ENCODE assay signal across 14 mouse cellular contexts in the genomic region with DNA sequence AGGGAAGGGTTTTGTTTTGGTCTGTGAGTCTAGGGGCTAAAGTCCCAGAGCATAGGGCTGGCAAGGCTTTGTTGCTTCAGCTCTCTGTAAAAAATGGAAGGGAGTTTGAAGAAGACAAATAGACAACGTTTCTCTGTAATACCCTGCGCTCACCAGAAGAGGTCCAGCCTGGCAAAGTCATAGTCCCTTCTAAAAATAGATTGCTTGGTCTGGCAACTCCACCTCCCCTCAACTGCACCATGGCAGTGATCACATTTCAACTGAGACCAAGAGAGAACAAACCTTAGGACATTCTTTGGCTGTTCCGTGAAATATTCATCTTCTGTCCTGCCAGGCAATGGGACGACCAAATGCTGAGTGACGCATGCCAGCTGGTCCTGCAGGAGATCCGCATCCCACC. TPM values are rescaled to one million over a fixed set of nuclear protein-coding genes. Genes with fewer than 3 reads are reported as not detected.
DNase-seq lines count a peak whose midpoint lies in the region; ATAC-seq and TF ChIP-seq lines count a peak whose summit lies in the region.
"Had no signal": no experiment of that assay in that cellular context is flagged by ENCODE, and none has a peak within 500 bp of the region (broad histone marks: within the 10 kb centered on the region; RNA-seq: fewer than 3 reads in every experiment).

No protein-coding gene starts in this region.

- H3K27ac ChIP-seq in kidney, embryonic 15.5 days: no peak overlapping the region

- in situ Hi-C loops in Patski (cut with MboI; ENCODE audit: low pct_unique_long_range_greater_than_20kb): no loop called here

- peak; percentile 33 to 36 for DNase-seq in cerebellum, postnatal 10 days
- no peak for DNase-seq in cerebellum, adult 9-11 months
- DNase-seq in kidney, postnatal 36 days: no peak
- DNase-seq in Patski (ENCODE audit: low read depth, low spot score): no peak
- DNase-seq in lung, postnatal 25 days (ENCODE audit: low spot score): peak; percentile 5
- no peak for DNase-seq in right cerebral cortex, postnatal 4 days
- no peak for DNase-seq in B cell, adult 2 months
- DNase-seq: adrenal gland, adult 2 months; cerebellum, adult 11-12 months; retina, postnatal 1 day had no signal

- no peak overlapping the region for H3K4me2 ChIP-seq in kidney, embryonic 15.5 days

- ATAC-seq in kidney, embryonic 15.5 days (replicated peaks; ENCODE audit: low FRiP score): 0 out of 2 replicates have a peak, but pooled peaks have one; percentile 52
- no peak for ATAC-seq in Patski
- ATAC-seq: intestine, embryonic 16.5 days had no signal

- POLR2A ChIA-PET in Patski (lab: Charles Lee): interaction anchor here (0.6 kb wide), 1 partner anchor 470 kb away, joined by 3 read pairs; no protein-coding TSS in a partner anchor

- H3K36me3 ChIP-seq in kidney, embryonic 15.5 days: no peaks in the 10 kb centered on the region

- H3K9ac ChIP-seq in kidney, embryonic 15.5 days: no peak overlapping the region

- H3K27me3 ChIP-seq in kidney, embryonic 15.5 days: no peaks in the 10 kb centered on the region
- peaks cover 4% of the 10 kb centered on the region for H3K27me3 ChIP-seq in Patski

- 73% methylated on average over 6 of the region's 6 CpGs for WGBS in kidney, embryonic 15.5 days

- no peak overlapping the region for H3K4me3 ChIP-seq in kidney, embryonic 15.5 days (replicated peaks)

- 0 out of 2 replicates have a peak, but pooled peaks cover 4% of the 10 kb centered on the region for H3K4me1 ChIP-seq in kidney, embryonic 15.5 days

- peak; percentile 25 for TF ChIP-seq CTCF in Patski (IDR thresholded peaks at IDR 0.05)

- H3K9me3 ChIP-seq in kidney, embryonic 15.5 days (replicated peaks): no peaks in the 10 kb centered on the region

- CTCF ChIA-PET in Patski (lab: Charles Lee): no interaction called here

RNA-seq across cellular contexts. Expression of gene Aox4, which starts 30.1 kb away (rescaled TPM):
- polyA plus RNA-seq in kidney, embryonic 15.5 days (2015; fragmentation: Nextera tagmentation; extraction: Ambion mirVana): 0.05 and 0.60 TPM in 2 replicates
- polyA plus RNA-seq in Patski (2021): not detected
- polyA plus RNA-seq: adrenal gland, adult 2 months; gonadal fat pad, adult 2 months had no signal

RNA-seq across cellular contexts. Expression of gene Aox2, which starts 37.8 kb away (rescaled TPM):
- 0.08 and 0.12 TPM in 2 replicates for polyA plus RNA-seq in kidney, embryonic 15.5 days (2015; fragmentation: Nextera tagmentation; extraction: Ambion mirVana)
- polyA plus RNA-seq in Patski (2021): 0.03 TPM
- polyA plus RNA-seq: gonadal fat pad, adult 2 months; liver, embryonic 16.5 days had no signal

Comparison
In these comparisons a context has a peak if more than half of its experiments do, and no peak if none do; other contexts are left out.
1. DNase-seq: peak in cerebellum, postnatal 10 days (2 of 2) and lung, postnatal 25 days (single experiment); none in cerebellum, adult 9-11 months (single experiment), kidney, postnatal 36 days (0 of 2), Patski (single experiment), right cerebral cortex, postnatal 4 days (single experiment) and B cell, adult 2 months (0 of 2).